Comparison of ENCODE assay signal across 8 mouse cellular contexts in genomic region chr5:129907775-129908174, GRCm38 (mm10). TPM values are rescaled to one million over a fixed set of nuclear protein-coding genes. Genes with fewer than 3 reads are reported as not detected.
DNase-seq lines count a peak whose midpoint lies in the region; ATAC-seq lines count a peak whose summit lies in the region.

No protein-coding gene starts in this region.

- no peak for DNase-seq in kidney, postnatal 14 days
- DNase-seq in hindbrain, embryonic 14.5 days (ENCODE audit: low spot score) = no peak
- no peak for DNase-seq in B cell, adult 2 months
- no peak for DNase-seq in cerebellum, adult 9-11 months

- H3K9me3 ChIP-seq in kidney, embryonic 14.5 days (ENCODE audit: control insufficient read depth, low read length) = no peaks in the 10 kb centered on the region
- H3K9me3 ChIP-seq in hindbrain, embryonic 14.5 days (ENCODE audit: control insufficient read depth, low read length) = no peaks in the 10 kb centered on the region
- H3K9me3 ChIP-seq in midbrain, embryonic 13.5 days = no peaks in the 10 kb centered on the region

- H3K4me3 ChIP-seq in kidney, embryonic 14.5 days (ENCODE audit: low read length) = peak overlapping the region; percentile 73
- H3K4me3 ChIP-seq in brown adipose tissue, adult 24 weeks (ENCODE audit: insufficient read depth, low read depth, low read length) = peak overlapping the region; percentile 80
- peak overlapping the region; percentile 48 for H3K4me3 ChIP-seq in hindbrain, embryonic 14.5 days (replicated peaks; ENCODE audit: low read length)
- H3K4me3 ChIP-seq in midbrain, embryonic 13.5 days (replicated peaks) = peak overlapping the region; percentile 63

- peak overlapping the region; percentile 84 for H3K4me2 ChIP-seq in kidney, embryonic 14.5 days (replicated peaks; ENCODE audit: low read depth, low read length)
- peak overlapping the region; percentile 70 for H3K4me2 ChIP-seq in hindbrain, embryonic 14.5 days (replicated peaks)
- peak overlapping the region; percentile 75 for H3K4me2 ChIP-seq in midbrain, embryonic 13.5 days (replicated peaks)

- ATAC-seq in kidney, embryonic 14.5 days (ENCODE audit: low FRiP score, low TSS enrichment) = no peak
- ATAC-seq in hindbrain, embryonic 14.5 days (ENCODE audit: low FRiP score) = no peak
- ATAC-seq in midbrain, embryonic 13.5 days = no peak
- ATAC-seq in megakaryocyte-erythroid progenitor cell, adult 5-6 weeks (replicated peaks; ENCODE audit: low FRiP score, low TSS enrichment, poor library complexity, severe bottlenecking) = no peak

- WGBS in kidney, embryonic 14.5 days = 32% methylated on average over 4 of the region's 4 CpGs
- WGBS in hindbrain, embryonic 14.5 days = 20% methylated on average over 4 of the region's 4 CpGs
- 31% methylated on average over 4 of the region's 4 CpGs for WGBS in midbrain, embryonic 13.5 days

- H3K9ac ChIP-seq in kidney, embryonic 14.5 days (ENCODE audit: low read depth, low read length) = peak overlapping the region; percentile 82
- peak overlapping the region; percentile 70 for H3K9ac ChIP-seq in hindbrain, embryonic 14.5 days
- H3K9ac ChIP-seq in midbrain, embryonic 13.5 days (replicated peaks) = peak overlapping the region; percentile 82

- H3K27me3 ChIP-seq in kidney, embryonic 14.5 days (ENCODE audit: control insufficient read depth, insufficient read depth, low read length) = no peaks in the 10 kb centered on the region
- H3K27me3 ChIP-seq in hindbrain, embryonic 14.5 days (ENCODE audit: control insufficient read depth, insufficient read depth, low read length) = no peaks in the 10 kb centered on the region
- H3K27me3 ChIP-seq in midbrain, embryonic 13.5 days = no peaks in the 10 kb centered on the region

- no peaks in the 10 kb centered on the region for H3K4me1 ChIP-seq in kidney, embryonic 14.5 days (ENCODE audit: control insufficient read depth, insufficient read depth, low read length)
- H3K4me1 ChIP-seq in brown adipose tissue, adult 24 weeks (ENCODE audit: control insufficient read depth, insufficient read depth, insufficient read length, low read length) = peaks cover 7% of the 10 kb centered on the region; the same call in 1 of the 2 replicates
- H3K4me1 ChIP-seq in hindbrain, embryonic 14.5 days (replicated peaks; ENCODE audit: control insufficient read depth, insufficient read depth, low read length) = peaks cover 5% of the 10 kb centered on the region; the same call in 1 of the 2 replicates
- peaks cover 12% of the 10 kb centered on the region for H3K4me1 ChIP-seq in midbrain, embryonic 13.5 days (replicated peaks)

- no peak overlapping the region for H3K27ac ChIP-seq in kidney, embryonic 14.5 days (ENCODE audit: low read depth, low read length)
- no peak overlapping the region for H3K27ac ChIP-seq in brown adipose tissue, adult 24 weeks (replicated peaks; ENCODE audit: low read depth, low read length)
- H3K27ac ChIP-seq in hindbrain, embryonic 14.5 days = peak overlapping the region; percentile 98
- H3K27ac ChIP-seq in midbrain, embryonic 13.5 days = peak overlapping the region; percentile 97

- H3K36me3 ChIP-seq in kidney, embryonic 14.5 days (ENCODE audit: control insufficient read depth, insufficient read depth, low read length) = no peaks in the 10 kb centered on the region; the same call in 1 of the 2 replicates
- peaks cover 10% of the 10 kb centered on the region for H3K36me3 ChIP-seq in hindbrain, embryonic 14.5 days (replicated peaks; ENCODE audit: control insufficient read depth, insufficient read depth)
- H3K36me3 ChIP-seq in midbrain, embryonic 13.5 days = peaks cover 12% of the 10 kb centered on the region

RNA-seq across cellular contexts. Expression of gene Nupr1l, which starts 0.6 kb away (rescaled TPM):
- 3.4 and 3.5 TPM in 2 replicates for polyA plus RNA-seq in kidney, embryonic 14.5 days (2014; fragmentation: Nextera tagmentation; extraction: Ambion mirVana)
- polyA plus RNA-seq in brown adipose tissue, adult 24 weeks (2012; ENCODE audit: insufficient read depth, insufficient read length, missing spikeins) = 4.1 and 6.2 TPM in 2 replicates
- 3.4 and 3.8 TPM in 2 replicates for polyA plus RNA-seq in hindbrain, embryonic 14.5 days (2014; fragmentation: Nextera tagmentation; extraction: Ambion mirVana)
- 6.3 and 7.2 TPM in 2 replicates for polyA plus RNA-seq in midbrain, embryonic 13.5 days (2015; fragmentation: Nextera tagmentation; extraction: Ambion mirVana)
- total RNA-seq in megakaryocyte-erythroid progenitor cell, adult 5-6 weeks (2014; fragmentation: Nextera tagmentation) = 2.7 and 15.3 TPM in 2 replicates
- total RNA-seq in megakaryocyte-erythroid progenitor cell, adult 5-6 weeks (2017) = 0.75 and 1.1 TPM in 2 replicates

RNA-seq across cellular contexts. Expression of gene Phkg1, which starts 9.4 kb away (rescaled TPM):
- polyA plus RNA-seq in kidney, embryonic 14.5 days (2014; fragmentation: Nextera tagmentation; extraction: Ambion mirVana) = 0.15 and 0.21 TPM in 2 replicates
- polyA plus RNA-seq in brown adipose tissue, adult 24 weeks (2012; ENCODE audit: insufficient read depth, insufficient read length, missing spikeins) = 2.3 and 9.8 TPM in 2 replicates
- 0.13 and 0.72 TPM in 2 replicates for polyA plus RNA-seq in hindbrain, embryonic 14.5 days (2014; fragmentation: Nextera tagmentation; extraction: Ambion mirVana)
- polyA plus RNA-seq in midbrain, embryonic 13.5 days (2015; fragmentation: Nextera tagmentation; extraction: Ambion mirVana) = 0.46 and 0.81 TPM in 2 replicates
- 0.33 and 0.45 TPM in 2 replicates for total RNA-seq in megakaryocyte-erythroid progenitor cell, adult 5-6 weeks (2014; fragmentation: Nextera tagmentation)
- total RNA-seq in megakaryocyte-erythroid progenitor cell, adult 5-6 weeks (2017) = 1.4 TPM in 2 replicates

RNA-seq across cellular contexts. Expression of gene Zbed5, which starts 12.3 kb away (rescaled TPM):
- polyA plus RNA-seq in kidney, embryonic 14.5 days (2014; fragmentation: Nextera tagmentation; extraction: Ambion mirVana) = 8.0 and 8.7 TPM in 2 replicates
- polyA plus RNA-seq in brown adipose tissue, adult 24 weeks (2012; ENCODE audit: insufficient read depth, insufficient read length, missing spikeins) = 0.83 and 1.9 TPM in 2 replicates
- polyA plus RNA-seq in hindbrain, embryonic 14.5 days (2014; fragmentation: Nextera tagmentation; extraction: Ambion mirVana) = 16.4 and 17.0 TPM in 2 replicates
- polyA plus RNA-seq in midbrain, embryonic 13.5 days (2015; fragmentation: Nextera tagmentation; extraction: Ambion mirVana) = 14.7 and 16.4 TPM in 2 replicates
- 0.98 and 2.6 TPM in 2 replicates for total RNA-seq in megakaryocyte-erythroid progenitor cell, adult 5-6 weeks (2014; fragmentation: Nextera tagmentation)
- total RNA-seq in megakaryocyte-erythroid progenitor cell, adult 5-6 weeks (2017) = 2.1 and 4.7 TPM in 2 replicates

RNA-seq across cellular contexts. Expression of gene Chchd2, which starts 20.5 kb away (rescaled TPM):
- polyA plus RNA-seq in kidney, embryonic 14.5 days (2014; fragmentation: Nextera tagmentation; extraction: Ambion mirVana) = 1,010 and 1,332 TPM in 2 replicates
- 1,785 and 1,958 TPM in 2 replicates for polyA plus RNA-seq in brown adipose tissue, adult 24 weeks (2012; ENCODE audit: insufficient read depth, insufficient read length, missing spikeins)
- 704 and 793 TPM in 2 replicates for polyA plus RNA-seq in hindbrain, embryonic 14.5 days (2014; fragmentation: Nextera tagmentation; extraction: Ambion mirVana)
- 897 and 927 TPM in 2 replicates for polyA plus RNA-seq in midbrain, embryonic 13.5 days (2015; fragmentation: Nextera tagmentation; extraction: Ambion mirVana)
- 465 and 490 TPM in 2 replicates for total RNA-seq in megakaryocyte-erythroid progenitor cell, adult 5-6 weeks (2014; fragmentation: Nextera tagmentation)
- 208 and 245 TPM in 2 replicates for total RNA-seq in megakaryocyte-erythroid progenitor cell, adult 5-6 weeks (2017)

RNA-seq across cellular contexts. Expression of gene Vkorc1l1, which starts 34.0 kb away (rescaled TPM):
- polyA plus RNA-seq in kidney, embryonic 14.5 days (2014; fragmentation: Nextera tagmentation; extraction: Ambion mirVana) = 20.7 and 24.6 TPM in 2 replicates
- polyA plus RNA-seq in brown adipose tissue, adult 24 weeks (2012; ENCODE audit: insufficient read depth, insufficient read length, missing spikeins) = 31.1 and 41.5 TPM in 2 replicates
- 32.4 and 37.6 TPM in 2 replicates for polyA plus RNA-seq in hindbrain, embryonic 14.5 days (2014; fragmentation: Nextera tagmentation; extraction: Ambion mirVana)
- polyA plus RNA-seq in midbrain, embryonic 13.5 days (2015; fragmentation: Nextera tagmentation; extraction: Ambion mirVana) = 26.7 and 31.1 TPM in 2 replicates
- 60.1 and 75.7 TPM in 2 replicates for total RNA-seq in megakaryocyte-erythroid progenitor cell, adult 5-6 weeks (2014; fragmentation: Nextera tagmentation)
- 61.7 and 81.5 TPM in 2 replicates for total RNA-seq in megakaryocyte-erythroid progenitor cell, adult 5-6 weeks (2017)

Comparison
In these comparisons a context has a peak if more than half of its experiments do, and no peak if none do; other contexts are left out.
1. H3K27ac ChIP-seq: peak in hindbrain, embryonic 14.5 days (single experiment) and midbrain, embryonic 13.5 days (single experiment); none in kidney, embryonic 14.5 days (single experiment) and brown adipose tissue, adult 24 weeks (single experiment).
2. Peak in every context shown above with its lines, with median percentiles within 50 percentile points of each other: H3K4me2 ChIP-seq, H3K4me3 ChIP-seq and H3K9ac ChIP-seq.